In the genomic region with DNA sequence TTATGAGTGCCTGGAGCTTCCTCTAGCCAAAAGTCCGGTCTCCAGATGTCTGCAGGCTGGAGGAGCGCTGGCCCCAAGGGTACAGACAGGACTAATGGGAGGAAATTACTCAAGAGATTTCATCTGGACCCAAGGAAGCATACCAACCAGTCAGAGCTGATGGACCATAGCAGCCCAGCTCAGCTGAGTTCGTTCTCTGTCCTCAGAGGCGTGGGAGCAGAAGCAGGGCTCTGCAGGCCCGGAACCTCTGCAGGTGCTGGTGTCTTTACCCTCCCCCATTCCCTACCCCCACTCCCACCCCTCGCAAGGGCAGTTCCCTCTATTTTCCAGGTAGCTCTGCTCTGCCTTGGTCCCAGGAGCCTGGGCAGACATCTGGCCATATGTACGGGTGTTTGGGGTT, we compare ENCODE assay signal across 17 mouse cellular contexts.
"Had no signal": no experiment of that assay in that cellular context is flagged by ENCODE, and none has a peak within 500 bp of the region (broad histone marks: within the 10 kb centered on the region; RNA-seq: fewer than 3 reads in every experiment).

No protein-coding gene starts in this region.

- H3K9me3 ChIP-seq: limb, embryonic 12.5 days; liver, embryonic 13.5 days; lung, embryonic 15.5 days; midbrain, embryonic 12.5 days; neural tube, embryonic 13.5 days; stomach, embryonic 15.5 days had no signal

- H3K36me3 ChIP-seq: limb, embryonic 12.5 days; liver, embryonic 13.5 days; lung, embryonic 15.5 days; midbrain, embryonic 12.5 days; neural tube, embryonic 13.5 days; stomach, embryonic 15.5 days had no signal

- H3K27me3 ChIP-seq: limb, embryonic 12.5 days; liver, embryonic 13.5 days; lung, embryonic 15.5 days; neural tube, embryonic 13.5 days; stomach, embryonic 15.5 days had no signal

- DNase-seq: kidney, adult 11 months; kidney, postnatal 36 days; layer of hippocampus, adult 9-11 months; layer of hippocampus, postnatal 36 days; liver; liver, embryonic 13.5 days; liver, postnatal 0 days; lung, postnatal 14 days; retina, postnatal 1 day; right cerebral cortex, postnatal 14 days had no signal

- H3K4me2 ChIP-seq: limb, embryonic 12.5 days; liver, embryonic 13.5 days; lung, embryonic 15.5 days; midbrain, embryonic 12.5 days; neural tube, embryonic 13.5 days; stomach, embryonic 15.5 days had no signal

- H3K27ac ChIP-seq: limb, embryonic 12.5 days; liver, embryonic 13.5 days; lung, embryonic 15.5 days; macrophage; midbrain, embryonic 12.5 days; neural tube, embryonic 13.5 days; stomach, embryonic 15.5 days had no signal

- ATAC-seq: liver, postnatal 0 days; midbrain, embryonic 16.5 days had no signal

- H3K9ac ChIP-seq: limb, embryonic 12.5 days; liver, embryonic 13.5 days; liver, postnatal 0 days; lung, embryonic 15.5 days; midbrain, embryonic 12.5 days; neural tube, embryonic 13.5 days; stomach, embryonic 15.5 days had no signal

- H3K4me3 ChIP-seq: limb, embryonic 12.5 days; liver, embryonic 13.5 days; lung, embryonic 15.5 days; midbrain, embryonic 12.5 days; neural tube, embryonic 13.5 days; stomach, embryonic 15.5 days had no signal

- H3K4me1 ChIP-seq: liver, embryonic 13.5 days; lung, embryonic 15.5 days; midbrain, embryonic 12.5 days; stomach, embryonic 15.5 days had no signal
